Mouse (Mus musculus): Measurements from ENCODE around the gene Noct.

DNA sequence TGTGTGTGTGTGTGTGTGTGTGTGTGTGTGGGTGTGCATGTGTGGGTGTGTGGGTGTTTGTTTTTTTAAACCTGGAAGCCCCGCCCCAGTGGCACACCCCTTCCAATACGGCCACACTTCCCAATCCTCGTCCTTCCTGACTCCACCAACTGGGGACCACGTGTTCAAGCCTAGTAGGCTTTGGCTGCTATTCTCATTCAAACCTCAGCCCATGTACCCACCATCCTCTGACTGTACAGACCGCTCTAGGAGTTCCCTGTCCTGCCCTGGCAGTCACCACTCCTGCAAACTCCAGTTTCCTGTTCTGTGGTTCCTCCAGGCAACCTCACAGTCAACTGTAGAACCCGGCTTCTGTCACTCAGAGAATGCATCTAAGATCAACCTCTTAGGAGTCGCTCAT, 14.3 kb downstream of the Noct start:
- no peak for TF ChIP-seq CTCF (IDR thresholded peaks at IDR 0.05; ENCODE audit: low read depth)
- no peak for TF ChIP-seq EP300 (IDR thresholded peaks at IDR 0.05; ENCODE audit: low read depth)

Measured in liver, embryonic 14.5 days (tissue).